Mouse (Mus musculus) B cell, adult 67 days (primary cell): ENCODE measurements around the gene Amot. TPM values are rescaled to one million over a fixed set of nuclear protein-coding genes. Genes with fewer than 3 reads are reported as not detected.

Source experiments
- total RNA-seq, 2 experiments: library from RNA; stranded (reverse); gene quantifications; 4 replicates each; pipeline ENCODE4 v1.2.4; 2023

Amot gene
- total RNA-seq = under 1 TPM; 0.39 to 0.81 TPM

GRCm38 (mm10) chrX:145504717-145505415 is at the start of gene Amot:
Gene Amot (minus strand): TSS chrX:145505181.

Other genes starting within 250 kb of the Amot start
- not detected for gene Lhfpl1, start 156.1 kb downstream of the Amot start, total RNA-seq